Mouse (Mus musculus) midbrain, postnatal 0 days (tissue): ENCODE results near the gene Cd63. TPM values are rescaled to one million over a fixed set of nuclear protein-coding genes. Genes with fewer than 3 reads are reported as not detected.

Experiments
- ATAC-seq: fragments of 200-750 bp; cut with Nextera tagmentation; 2 replicates; pipeline ENCODE4 v1.8.0; 2017; ENCODE audit warnings: moderate number of reproducible peaks, mild to moderate bottlenecking, moderate TSS enrichment, moderate library complexity; ENCODE audit not compliant: low FRiP score
- DNase-seq: peaks from one replicate; pipeline ENCODE4 v3.0.0-alpha.2; 2015; ENCODE audit warnings: low spot score
- H3K27ac ChIP-seq: fragments of 300-500 bp; sonication (generic); 2 replicates; pipeline ENCODE4 v1.5.1; 2014; ENCODE audit warnings: low read depth, mild to moderate bottlenecking, low read length, mixed read lengths
- H3K27me3 ChIP-seq: fragments of 300-500 bp; sonication (generic); 2 replicates; pipeline ENCODE4 v1.6.1; 2014; ENCODE audit warnings: low read length, control low read depth, mixed read lengths; ENCODE audit not compliant: insufficient read depth
- H3K36me3 ChIP-seq: fragments of 300-500 bp; sonication (generic); 2 replicates; pipeline ENCODE4 v1.6.1; 2014; ENCODE audit warnings: low read length, control low read depth, mixed read lengths; ENCODE audit not compliant: insufficient read depth
- H3K4me1 ChIP-seq: fragments of 300-500 bp; sonication (generic); 2 replicates; pipeline ENCODE4 v1.6.1; 2014; ENCODE audit warnings: mild to moderate bottlenecking, control low read depth, antibody characterized with exemption, low read length, mixed read lengths; ENCODE audit not compliant: insufficient read depth
- H3K4me2 ChIP-seq: fragments of 300-500 bp; sonication (generic); 2 replicates; pipeline ENCODE4 v1.6.1; 2014; ENCODE audit warnings: low read depth, mild to moderate bottlenecking, low read length, mixed read lengths; ENCODE audit not compliant: poor library complexity, severe bottlenecking
- H3K4me3 ChIP-seq: fragments of 300-500 bp; sonication (generic); 2 replicates; pipeline ENCODE4 v1.5.1; 2014; ENCODE audit warnings: low read depth, mild to moderate bottlenecking, low read length, moderate library complexity
- H3K9ac ChIP-seq: fragments of 300-500 bp; sonication (generic); replicated peaks from 2 replicates; pipeline ENCODE4 v1.6.1; 2014; ENCODE audit warnings: mild to moderate bottlenecking, low read length, moderate library complexity, mixed read lengths; ENCODE audit not compliant: poor library complexity, severe bottlenecking
- H3K9me3 ChIP-seq: fragments of 300-500 bp; sonication (generic); 2 replicates; pipeline ENCODE4 v1.6.1; 2016; ENCODE audit warnings: low read length, control low read depth
- CTCF ChIP-seq: IDR thresholded peaks from 2 replicates; pipeline ENCODE4 v1.5.1; 2016; ENCODE audit warnings: antibody characterized with exemption, mild to moderate bottlenecking
- WGBS: fragments of 180-500 bp; shearing (Covaris S2); extraction: QIAGEN DNeasy Blood & Tissue Kit; methylation state at CpG from one replicate; pipeline ENCODE4 v1.1.7; 2014; 5-methylcytosine and 5-hydroxymethylcytosine counted together
- polyA plus RNA-seq: library from polyadenylated mRNA; unstranded; fragments of >200 nt; fragmentation: Nextera tagmentation; extraction: Ambion mirVana; gene quantifications from 2 replicates; pipeline ENCODE4 v1.2.1, GENCODE M21; 2015
- total RNA-seq: library from RNA; depleted of rRNA; stranded (reverse); fragments of >200 nt; gene quantifications from 2 replicates; pipeline ENCODE4 v1.2.3, GENCODE M21; 2014

The Cd63 gene
- total and polyA plus RNA-seq, 2 experiments from 2014 or later: 16.6 to 238 TPM

DNA sequence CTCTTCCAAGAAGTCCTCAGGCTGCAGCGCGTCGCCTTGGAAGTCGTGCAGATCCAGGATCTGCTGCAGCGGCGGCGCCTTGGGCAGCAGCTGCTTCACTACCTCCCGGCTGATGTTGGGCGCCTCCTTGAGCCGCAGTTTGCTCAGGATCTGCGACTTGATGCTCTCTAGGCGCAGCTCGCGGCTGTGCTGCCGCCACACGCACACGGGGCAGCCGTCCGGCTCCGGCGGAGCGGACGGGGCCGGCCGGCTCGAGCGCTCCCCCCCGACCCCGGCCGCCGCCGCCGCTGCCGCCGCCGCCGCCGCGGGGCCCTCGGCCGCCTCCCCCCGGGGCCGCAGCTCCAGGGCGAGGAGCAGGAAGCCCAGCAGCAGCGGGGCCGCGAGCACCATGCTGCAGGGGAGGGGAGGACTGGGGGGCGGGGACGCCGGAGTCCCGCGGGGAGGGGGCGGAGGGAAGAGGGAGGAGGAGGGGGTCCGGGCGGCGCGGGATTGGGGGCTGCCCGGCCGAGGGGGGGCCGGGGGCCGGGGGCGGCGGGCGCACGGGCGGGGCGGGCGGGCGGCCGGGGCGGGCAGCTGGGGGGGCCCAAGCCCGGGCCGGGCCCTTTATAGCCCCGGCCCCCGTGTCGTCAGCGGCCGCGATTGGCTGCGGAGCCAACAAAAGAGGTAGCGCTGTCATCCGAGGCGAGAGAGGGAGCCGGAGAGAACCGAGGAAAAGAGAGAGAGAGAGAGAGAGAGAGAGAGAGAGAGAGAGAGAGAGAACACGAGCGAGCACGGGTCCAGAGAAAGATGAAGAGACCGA is 9.3 kb upstream of the Cd63 start, which contains the start of gene Gdf11:
Gdf11 (minus strand) TSS at position 423 of the 799 bp plus-strand sequence.
- TF ChIP-seq CTCF: 0 out of 2 replicates have a peak, but pooled peaks have one; percentile 5
- Histone ChIP-seq H3K9me3 (no peaks in the 10 kb centered on the region), H3K27ac (peak within 1 kb of the TSS; percentile 88), H3K27me3 (peaks cover 6% of the 10 kb centered on the region; the same call in 1 of the 2 replicates), H3K36me3 (peaks cover 4% of the 10 kb centered on the region), H3K4me1 (peaks cover 20% of the 10 kb centered on the region), H3K4me2 (peak within 1 kb of the TSS; percentile 84), H3K4me3 (peak within 1 kb of the TSS; percentile 83), H3K9ac (peak within 1 kb of the TSS; percentile 81)
- under 1% methylated on average over 45 of the region's 89 CpGs for WGBS
- ATAC-seq (peak; percentile 85), DNase-seq (peak; percentile 91)

DNA sequence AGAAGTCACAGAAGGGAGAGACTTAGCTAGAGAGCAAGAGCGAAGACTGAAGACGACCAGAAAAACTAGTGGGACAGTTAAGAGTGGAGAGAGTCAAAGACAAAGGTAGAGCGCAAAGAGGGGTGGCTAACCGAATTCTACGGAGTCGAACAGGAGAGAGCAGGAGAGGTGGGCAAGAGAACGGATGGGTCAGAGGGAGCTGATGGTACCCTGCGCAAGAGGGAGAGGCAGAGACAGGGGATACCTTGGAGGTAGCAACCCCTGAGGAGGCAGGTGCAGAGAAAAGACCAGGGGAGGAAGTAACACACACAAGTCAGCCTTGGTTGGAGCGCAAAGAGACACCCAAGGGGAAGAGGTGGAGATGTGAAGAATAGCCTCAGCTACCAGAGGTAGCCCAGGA is 8.5 kb upstream of the Cd63 start:
- Histone ChIP-seq H3K27ac (peak overlapping the region; percentile 88), H3K27me3 (peaks cover 10% of the 10 kb centered on the region; the same call in 1 of the 2 replicates), H3K4me2 (peak overlapping the region; percentile 84), H3K9ac (peak overlapping the region; percentile 81), H3K9me3 (no peaks in the 10 kb centered on the region), H3K4me1 (peaks cover 20% of the 10 kb centered on the region), H3K36me3 (peaks cover 4% of the 10 kb centered on the region), H3K4me3 (peak overlapping the region; percentile 83)
- 2% methylated on average over 9 of the region's 9 CpGs for WGBS
- TF ChIP-seq CTCF: no peak
- no peak for DNase-seq
- ATAC-seq: no peak

DNA sequence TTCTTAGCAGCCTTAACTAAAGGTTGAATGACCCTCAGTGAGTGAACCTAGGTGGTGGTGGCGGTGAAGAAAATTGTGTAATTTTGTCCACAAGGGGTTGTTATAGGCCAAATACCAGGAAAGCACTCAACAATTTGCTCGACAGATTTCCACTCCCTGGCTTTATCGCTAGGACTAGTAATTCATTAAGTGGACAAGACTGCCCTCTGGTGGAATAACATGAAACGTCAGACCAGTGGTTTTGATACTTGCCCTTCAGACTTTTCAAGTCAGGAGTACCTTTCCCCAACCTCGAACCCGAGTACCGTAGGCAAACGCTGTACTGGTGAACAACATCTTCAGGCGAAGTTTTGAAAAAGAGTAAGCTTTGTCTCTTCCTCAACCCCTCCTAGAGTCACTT is 5.4 kb upstream of the Cd63 start:
- Histone ChIP-seq H3K36me3 (no peaks in the 10 kb centered on the region), H3K27ac (no peak overlapping the region), H3K4me3 (peak overlapping the region; percentile 14; the same call in 1 of the 2 replicates), H3K4me2 (peak overlapping the region; percentile 34), H3K4me1 (peaks cover 8% of the 10 kb centered on the region; the same call in 1 of the 2 replicates), H3K9ac (no peak overlapping the region), H3K27me3 (peaks cover 10% of the 10 kb centered on the region; the same call in 1 of the 2 replicates), H3K9me3 (no peaks in the 10 kb centered on the region)
- peak; percentile 96 for DNase-seq
- peak; percentile 17; the same call in 1 of the 2 replicates for ATAC-seq
- TF ChIP-seq CTCF: peak; percentile 87
- 1% methylated on average over 9 of the region's 9 CpGs for WGBS

DNA sequence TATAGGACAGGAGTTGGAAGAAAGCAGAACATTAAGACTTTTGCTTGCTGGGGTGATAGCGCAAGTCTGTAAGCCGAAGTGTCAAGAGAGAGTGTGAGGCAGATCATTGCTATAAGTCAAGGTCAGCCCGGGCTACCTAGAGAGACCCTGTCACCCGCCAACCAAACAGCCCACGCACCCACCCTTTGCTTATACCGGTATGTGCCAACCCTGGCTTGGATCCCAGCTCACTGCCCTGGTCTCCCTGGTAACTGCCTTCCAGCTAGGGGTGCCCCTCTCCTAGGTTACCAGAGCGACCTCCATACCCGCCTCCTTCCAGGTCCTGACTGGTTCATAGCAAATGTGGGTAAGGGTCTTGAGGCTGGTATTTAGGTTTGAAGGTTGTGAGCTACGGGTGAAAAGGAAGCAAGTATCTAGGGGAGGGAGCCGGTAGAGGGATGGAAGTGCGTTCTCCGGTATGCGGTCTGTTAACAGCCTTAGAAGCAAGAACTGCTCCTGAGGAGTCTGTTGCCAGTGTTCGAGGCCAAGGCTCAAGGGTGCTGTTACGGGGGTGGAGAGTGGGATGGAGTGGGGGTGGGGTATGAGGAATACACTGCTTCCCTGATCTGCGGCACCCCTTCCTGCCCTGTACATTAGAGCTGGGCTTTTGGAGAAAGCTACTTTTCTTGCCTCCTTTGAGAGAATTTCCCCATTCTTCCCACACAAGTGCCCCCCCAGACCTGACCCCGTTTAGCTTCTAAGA is 4.7 kb upstream of the Cd63 start:
- Histone ChIP-seq H3K9me3 (no peaks in the 10 kb centered on the region), H3K4me1 (peaks cover 5% of the 10 kb centered on the region; the same call in 1 of the 2 replicates), H3K27ac (peak overlapping the region; percentile 47; the same call in 1 of the 2 replicates), H3K36me3 (no peaks in the 10 kb centered on the region), H3K4me2 (peak overlapping the region; percentile 34), H3K27me3 (peaks cover 10% of the 10 kb centered on the region; the same call in 1 of the 2 replicates), H3K9ac (no peak overlapping the region; the same call in 1 of the 2 replicates), H3K4me3 (peak overlapping the region; percentile 14; the same call in 1 of the 2 replicates)
- DNase-seq: peak; percentile 88
- TF ChIP-seq CTCF: no peak
- ATAC-seq: peak; percentile 71
- 6% methylated on average over 17 of the region's 17 CpGs for WGBS

DNA sequence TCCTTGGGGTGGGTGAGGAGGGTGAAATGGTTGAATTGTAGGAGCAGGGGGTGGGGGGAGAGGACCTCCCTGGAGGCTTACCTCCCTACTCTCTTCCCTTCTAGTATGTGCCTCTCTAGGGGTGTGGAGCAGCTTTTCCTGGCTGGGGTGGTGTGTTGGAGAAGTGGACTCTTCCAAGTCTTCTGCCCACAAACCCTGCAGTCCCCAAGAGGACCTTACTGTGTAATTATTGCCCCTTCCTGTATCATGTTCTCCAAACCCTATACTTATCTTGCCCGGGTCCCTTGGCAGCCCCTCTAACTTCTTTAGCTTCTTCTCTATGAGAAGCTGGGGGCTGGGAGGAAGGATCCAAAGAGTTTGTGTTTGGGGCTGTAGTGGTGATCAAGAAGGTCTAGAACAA is 4.0 kb upstream of the Cd63 start:
- Histone ChIP-seq H3K27me3 (peaks cover 10% of the 10 kb centered on the region; the same call in 1 of the 2 replicates), H3K4me2 (no peak overlapping the region; the same call in 1 of the 2 replicates), H3K9ac (no peak overlapping the region; the same call in 1 of the 2 replicates), H3K4me3 (peak overlapping the region; percentile 14; the same call in 1 of the 2 replicates), H3K9me3 (no peaks in the 10 kb centered on the region), H3K4me1 (peaks cover 5% of the 10 kb centered on the region; the same call in 1 of the 2 replicates), H3K36me3 (no peaks in the 10 kb centered on the region), H3K27ac (no peak overlapping the region)
- ATAC-seq (no peak), DNase-seq (no peak)
- no peak for TF ChIP-seq CTCF
- WGBS: 55% methylated on average over 1 of the region's 1 CpGs
